Mouse (Mus musculus) v-Abl transformed pro-B cells (cell line): ENCODE results near the gene Rpl23.

Experiments
- in situ Hi-C, 2 experiments: fragments of 400-800 bp; cut with MboI; formaldehyde crosslinking; loops; one replicate each; pipeline ENCODE4 v1.15.1; 2025; ENCODE audit not compliant: unreplicated experiment in 2 of 2

The Rpl23 gene

DNA sequence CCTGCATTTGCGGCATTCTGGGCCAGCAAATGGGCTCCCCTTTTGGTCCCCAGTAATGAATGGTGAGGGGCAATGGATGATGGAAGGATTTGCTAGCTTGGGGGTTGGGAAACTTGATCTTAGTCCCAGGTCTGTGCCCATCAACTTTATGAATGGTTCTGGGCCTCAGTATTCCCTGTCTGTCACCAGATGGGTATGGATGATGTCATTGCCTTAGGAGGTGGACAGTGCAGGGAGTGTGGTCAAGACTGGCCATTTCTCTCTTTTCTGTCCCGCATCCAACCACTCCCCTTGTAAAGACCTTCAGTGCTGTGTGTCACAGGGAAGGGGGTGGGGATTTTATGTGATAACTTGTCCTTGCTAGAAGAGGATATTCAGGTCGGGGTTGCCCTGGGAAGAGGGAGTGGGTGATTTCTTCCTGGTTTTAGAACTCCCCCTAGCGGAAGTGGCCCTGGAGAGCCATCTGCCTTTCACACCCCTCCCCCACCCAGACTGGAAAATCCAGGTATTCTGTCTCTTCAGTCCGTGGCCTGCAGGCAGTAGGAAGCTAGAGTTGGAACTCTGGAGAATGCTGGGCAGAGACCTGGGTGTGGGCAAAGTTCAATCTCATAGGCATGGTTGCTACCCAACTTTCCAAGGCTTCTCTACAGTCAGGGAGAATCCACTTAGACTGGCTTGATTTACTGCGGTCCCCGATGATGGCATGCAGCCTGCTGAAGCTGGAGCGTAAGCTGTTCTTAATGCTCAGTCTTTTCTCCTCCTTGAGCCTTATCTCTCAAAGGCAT lies 19.4 kb upstream of the Rpl23 start:
- in situ Hi-C loops, result loop anchor here in 1 of 2 experiments (5.0 kb wide), 1 partner anchor 186 kb away; the partner anchor contains the start of gene Plxdc1

DNA sequence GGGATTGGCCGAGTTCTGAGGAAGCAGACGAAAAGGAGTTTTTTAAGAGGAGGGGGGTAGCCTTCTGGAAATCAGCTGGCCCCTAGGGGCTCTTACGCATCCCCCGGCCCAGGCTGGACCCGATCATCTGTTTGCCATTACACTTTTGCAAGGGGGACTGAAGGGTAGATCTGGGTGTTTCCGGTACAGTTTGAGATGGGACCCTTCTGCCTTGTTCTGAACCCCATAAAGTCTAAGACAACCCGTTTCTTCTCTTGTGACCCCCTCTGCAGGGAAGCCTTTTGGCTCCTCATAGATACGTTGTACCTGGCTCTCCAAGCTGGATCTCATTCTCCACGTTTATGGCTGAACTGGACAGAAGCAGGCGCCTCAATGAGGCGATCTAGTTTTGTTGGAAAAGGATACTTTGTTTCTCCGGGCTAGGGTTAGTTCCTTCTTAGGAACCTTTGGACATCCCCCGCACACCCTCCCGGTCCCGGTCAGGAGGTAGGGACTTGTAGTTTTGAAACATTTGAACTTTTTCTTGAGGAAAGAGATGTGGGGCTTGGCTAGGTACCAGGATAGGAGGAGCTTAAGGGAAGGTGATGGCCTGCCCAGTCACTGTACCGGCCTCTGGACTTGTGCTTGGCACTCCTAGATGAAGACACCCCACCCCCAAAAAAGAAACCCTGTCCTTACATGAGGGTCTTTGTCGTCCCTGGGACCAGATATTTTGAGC lies 18.6 kb upstream of the Rpl23 start:
- in situ Hi-C loops, result loop anchor here in 1 of 2 experiments (5.0 kb wide), 1 partner anchor 186 kb away; the partner anchor contains the start of gene Plxdc1

DNA sequence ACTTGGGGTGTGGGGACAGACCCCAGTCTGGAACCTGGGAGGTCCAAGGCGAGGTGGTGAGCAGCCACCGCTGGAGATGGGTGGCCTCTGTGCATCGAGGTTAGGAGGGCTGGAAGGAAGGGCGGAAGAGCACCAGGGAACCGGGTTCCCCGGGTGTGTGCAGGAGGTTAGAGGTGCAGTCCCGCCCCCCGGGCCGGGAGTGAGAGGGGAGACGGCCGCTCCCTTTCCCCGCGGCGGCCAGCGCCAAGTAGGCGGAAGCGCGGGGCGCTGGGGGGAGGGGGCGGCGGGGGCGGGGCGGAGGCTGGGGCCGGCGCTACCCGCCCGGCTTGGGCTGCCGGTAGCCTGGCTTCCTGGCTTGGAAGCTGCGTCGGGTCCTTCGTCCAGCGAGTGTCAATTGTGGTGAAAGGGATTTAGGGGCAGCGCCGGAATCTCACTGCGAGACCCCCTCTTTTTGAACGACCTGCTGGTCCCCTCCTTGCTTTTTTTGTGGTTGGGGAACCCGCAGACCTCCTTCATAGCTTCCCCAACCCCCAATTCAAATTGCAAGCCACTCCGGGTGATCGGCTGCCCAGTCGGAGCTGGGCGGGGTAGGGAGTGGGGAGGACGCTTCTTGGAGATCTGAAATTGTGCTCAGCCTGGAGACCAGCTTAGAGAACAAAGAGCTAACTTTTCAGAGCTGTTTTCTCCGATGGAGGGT lies 17.9 kb upstream of the Rpl23 start:
- in situ Hi-C loops, result loop anchor here (5.0 to 25.0 kb wide), 4 partner anchors 82 to 787 kb away; partner anchors contain the start of genes Fbxo47 (in 2 of the 2), Plxdc1 (in 2 of the 2), Lrrc3c (in 1 of the 2) and Ormdl3 (in 1 of the 2)

DNA sequence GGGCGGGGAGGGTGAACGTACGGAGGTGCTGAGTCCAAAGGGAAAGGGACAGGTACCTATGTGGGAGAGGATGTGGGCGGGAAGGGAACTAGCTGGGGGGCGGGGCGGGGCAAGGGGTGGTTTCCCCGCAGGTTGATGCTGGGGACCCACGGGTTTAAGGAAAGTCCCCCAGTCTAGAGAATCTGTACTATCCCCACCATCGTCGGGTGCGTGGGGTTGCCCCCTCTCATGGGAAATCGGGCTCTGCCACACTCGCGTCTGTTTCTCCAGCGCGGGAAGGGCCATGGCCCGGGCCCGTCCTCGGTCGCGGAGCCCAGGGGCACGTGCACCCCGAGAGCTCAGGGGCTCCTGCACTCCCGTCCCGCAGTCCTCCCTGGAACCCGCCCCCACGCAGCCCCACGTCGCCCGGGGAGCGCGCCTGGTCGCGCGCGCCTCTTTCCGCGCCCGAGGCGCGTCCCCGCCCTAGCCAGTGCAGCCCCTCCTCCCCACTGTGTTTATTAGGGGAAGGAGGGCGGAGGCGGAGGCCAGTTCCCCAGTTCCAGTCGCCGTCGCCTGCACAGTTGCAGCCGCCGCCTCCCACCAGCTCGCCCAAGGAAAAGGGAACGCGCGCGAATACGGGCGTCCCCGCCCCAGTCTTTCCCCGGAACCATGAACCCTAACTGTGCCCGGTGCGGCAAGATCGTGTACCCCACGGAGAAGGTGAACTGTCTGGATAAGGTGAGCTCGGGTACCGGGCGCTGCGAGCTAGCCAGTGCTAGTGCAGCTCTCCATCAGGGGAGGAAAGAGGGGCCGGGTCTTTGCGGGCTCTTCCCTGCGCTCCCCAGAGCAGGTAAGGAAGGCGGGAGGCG lies 17.1 kb upstream of the Rpl23 start:
- in situ Hi-C loops, result loop anchor here (5.0 to 25.0 kb wide), 4 partner anchors 83 to 788 kb away; partner anchors contain the start of genes Fbxo47 (in 2 of the 2), Lrrc3c (in 1 of the 2), Ormdl3 (in 1 of the 2) and Pcgf2 (in 1 of the 2)

DNA sequence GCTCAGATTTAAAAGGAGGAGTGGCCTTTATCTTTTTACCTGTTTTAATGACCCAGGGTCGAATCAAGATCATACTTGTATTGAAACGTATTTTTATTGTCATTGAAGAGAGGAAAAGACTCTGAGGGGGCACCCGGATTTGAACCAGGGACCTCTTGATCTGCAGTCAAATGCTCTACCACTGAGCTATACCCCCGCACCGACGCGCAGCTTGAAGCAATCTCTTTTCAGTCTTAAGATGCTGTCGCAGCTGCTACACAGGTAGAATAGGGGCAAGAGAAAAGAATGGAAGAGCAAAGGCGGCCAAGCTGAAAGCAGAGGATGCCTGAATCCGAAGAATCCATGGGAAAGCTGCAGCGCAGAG lies 16.5 kb upstream of the Rpl23 start, which contains the start of gene Lasp1:
Gene Lasp1 (plus strand): TSS at position 219 of the 364 bp plus-strand sequence.
- in situ Hi-C loops, result loop anchor here (5.0 to 25.0 kb wide), 4 partner anchors 84 to 789 kb away; partner anchors contain the start of genes Fbxo47 (in 2 of the 2), Lrrc3c (in 1 of the 2), Ormdl3 (in 1 of the 2) and Pcgf2 (in 1 of the 2)

DNA sequence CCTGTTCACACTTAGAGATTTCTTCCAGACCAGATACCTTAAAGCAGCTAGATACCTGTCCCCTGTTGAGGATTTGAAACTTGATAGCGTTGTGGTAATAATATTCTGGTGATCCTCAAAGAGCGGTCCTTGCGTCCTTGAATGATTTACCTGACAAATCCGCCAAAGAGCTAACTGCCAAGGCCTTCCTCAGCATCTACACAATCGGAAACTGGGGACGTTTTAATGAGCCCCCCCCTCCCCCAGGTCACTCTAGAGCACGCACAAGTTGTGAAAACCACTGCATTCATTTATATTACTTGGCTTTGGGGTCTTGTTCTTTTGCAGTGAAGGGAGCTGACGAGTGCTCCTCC lies 15.8 kb upstream of the Rpl23 start:
- in situ Hi-C loops, result loop anchor here (5.0 to 25.0 kb wide), 4 partner anchors 84 to 789 kb away; partner anchors contain the start of genes Fbxo47 (in 2 of the 2), Lrrc3c (in 1 of the 2), Ormdl3 (in 1 of the 2) and Pcgf2 (in 1 of the 2)

DNA sequence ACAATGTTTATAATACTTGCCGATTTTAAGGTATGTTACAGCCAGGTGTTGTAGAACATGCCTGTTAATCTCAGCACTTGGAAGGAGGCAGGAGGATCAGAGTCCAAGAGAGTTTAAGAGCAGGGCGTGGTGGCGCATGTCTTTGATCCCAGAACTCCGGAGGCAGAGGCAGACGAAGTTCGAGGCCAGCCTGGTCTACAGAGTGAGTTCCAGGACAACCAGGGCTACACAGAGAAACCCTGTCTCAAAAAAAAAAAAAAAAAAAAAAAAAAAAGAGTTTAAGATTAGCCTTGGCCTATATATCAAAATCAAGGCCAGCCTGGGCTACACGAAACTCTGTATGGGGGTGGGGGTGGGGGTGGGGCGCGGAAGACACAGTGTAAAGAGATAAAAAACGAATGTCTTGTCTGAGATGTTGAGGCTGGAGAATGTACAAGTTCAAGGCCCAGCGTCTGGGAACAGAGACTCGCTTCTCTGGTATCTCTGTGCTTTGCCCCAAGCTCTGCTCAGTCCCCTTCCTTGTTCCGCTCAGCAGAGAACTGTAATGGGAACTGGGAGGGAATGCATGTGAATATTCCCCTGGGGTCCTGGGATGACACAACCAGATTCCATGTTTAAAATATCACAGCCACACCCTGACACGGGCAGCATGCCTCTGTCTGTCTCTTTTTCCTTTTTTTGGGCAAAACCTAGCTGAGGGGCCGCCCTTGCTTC lies 15.3 kb upstream of the Rpl23 start:
- in situ Hi-C loops, result loop anchor here (5.0 to 25.0 kb wide), 4 partner anchors 85 to 790 kb away; partner anchors contain the start of genes Fbxo47 (in 2 of the 2), Lrrc3c (in 1 of the 2), Ormdl3 (in 1 of the 2) and Pcgf2 (in 1 of the 2)

DNA sequence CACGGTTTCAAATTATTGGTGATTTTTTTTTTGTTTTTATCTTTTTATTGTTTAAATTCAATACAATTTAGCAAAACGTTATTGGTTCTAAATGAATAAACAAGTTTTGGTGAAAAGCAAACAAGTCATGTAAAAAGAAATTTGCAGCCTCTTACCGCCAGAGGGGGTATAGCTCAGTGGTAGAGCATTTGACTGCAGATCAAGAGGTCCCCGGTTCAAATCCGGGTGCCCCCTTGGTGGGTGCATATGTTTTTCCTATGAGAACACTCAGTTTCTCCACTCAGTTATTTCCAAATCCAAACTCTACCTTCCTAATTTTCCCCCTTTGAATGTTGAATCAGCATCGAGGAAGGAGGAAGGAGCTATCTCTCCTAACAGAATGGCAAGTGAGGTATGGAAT lies 14.7 kb upstream of the Rpl23 start:
- in situ Hi-C loops, result loop anchor here (5.0 to 25.0 kb wide), 4 partner anchors 85 to 790 kb away; partner anchors contain the start of genes Fbxo47 (in 2 of the 2), Lrrc3c (in 1 of the 2), Ormdl3 (in 1 of the 2) and Pcgf2 (in 1 of the 2)

DNA sequence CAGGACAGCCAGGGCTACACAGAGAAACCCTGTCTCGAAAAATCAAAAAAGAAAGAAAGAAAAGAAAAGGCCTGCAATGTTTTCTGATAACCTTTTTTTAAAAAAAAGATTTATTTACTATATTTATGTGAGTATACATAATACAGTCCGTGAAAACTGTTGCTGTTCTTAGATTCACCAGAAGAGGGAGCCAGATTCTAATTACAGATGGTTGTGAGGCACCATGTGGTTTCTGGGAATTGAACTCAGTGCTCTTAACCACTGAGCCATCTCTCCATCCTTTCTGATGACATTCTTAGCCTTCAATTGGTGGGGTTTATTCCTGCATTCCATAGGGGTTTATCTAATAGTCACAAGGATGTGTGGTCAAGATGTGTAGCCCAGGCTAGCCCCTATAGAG lies 10.9 kb upstream of the Rpl23 start:
- in situ Hi-C loops, result loop anchor here in 1 of 2 experiments (25.0 kb wide), 1 partner anchor 794 kb away; the partner anchor contains the start of genes Lrrc3c and Ormdl3

DNA sequence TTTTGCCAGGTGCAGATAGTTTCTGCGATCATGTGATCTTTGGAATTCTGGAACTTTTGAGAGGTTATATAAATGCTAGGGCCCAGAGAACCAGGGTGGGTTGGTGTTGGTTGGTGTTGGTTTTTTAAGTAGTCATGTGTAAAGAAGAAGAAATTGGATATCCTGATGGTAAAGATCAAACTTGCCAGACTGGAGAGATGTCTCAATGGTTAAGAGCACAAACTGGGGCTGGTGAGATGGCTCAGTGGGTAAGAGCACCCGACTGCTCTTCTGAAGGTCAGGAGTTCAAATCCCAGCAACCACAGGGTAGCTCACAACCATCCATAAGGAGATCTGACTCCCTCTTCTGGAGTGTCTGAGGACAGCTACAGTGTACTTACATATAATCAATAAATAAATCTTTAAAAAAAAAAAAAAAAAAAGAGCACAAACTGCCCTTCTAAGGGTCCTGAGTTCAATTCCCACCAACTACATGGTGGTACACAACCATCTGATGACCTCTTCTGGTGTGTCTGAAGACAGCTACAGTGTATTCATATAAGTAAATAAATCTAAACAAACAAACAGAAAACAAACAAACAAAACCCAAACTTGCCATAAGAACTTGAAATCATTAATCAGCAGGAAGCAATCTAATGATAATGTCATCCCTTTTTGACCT lies 8.7 kb upstream of the Rpl23 start:
- in situ Hi-C loops, result loop anchor here in 1 of 2 experiments (25.0 kb wide), 1 partner anchor 796 kb away; the partner anchor contains the start of genes Lrrc3c and Ormdl3

DNA sequence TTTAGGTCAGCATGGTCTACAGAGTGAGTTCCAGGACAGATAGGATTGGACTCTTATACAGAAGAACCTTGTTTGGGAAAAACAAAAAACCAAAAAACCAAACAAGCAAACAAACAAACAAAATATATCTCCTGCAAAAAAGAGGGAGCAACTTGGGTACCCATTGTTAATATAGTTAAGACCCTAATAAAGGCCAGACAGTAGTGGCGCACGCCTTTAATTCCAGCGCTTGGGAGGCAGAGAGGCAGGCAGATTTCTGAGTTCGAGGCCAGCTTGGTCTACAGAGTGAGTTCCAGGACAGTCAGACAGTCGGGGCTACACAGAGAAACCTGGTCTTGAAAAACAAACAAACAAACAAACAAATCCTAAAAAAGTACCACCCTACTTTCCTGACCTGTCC lies 7.5 kb upstream of the Rpl23 start:
- in situ Hi-C loops, result loop anchor here in 1 of 2 experiments (25.0 kb wide), 1 partner anchor 798 kb away; the partner anchor contains the start of genes Lrrc3c and Ormdl3

DNA sequence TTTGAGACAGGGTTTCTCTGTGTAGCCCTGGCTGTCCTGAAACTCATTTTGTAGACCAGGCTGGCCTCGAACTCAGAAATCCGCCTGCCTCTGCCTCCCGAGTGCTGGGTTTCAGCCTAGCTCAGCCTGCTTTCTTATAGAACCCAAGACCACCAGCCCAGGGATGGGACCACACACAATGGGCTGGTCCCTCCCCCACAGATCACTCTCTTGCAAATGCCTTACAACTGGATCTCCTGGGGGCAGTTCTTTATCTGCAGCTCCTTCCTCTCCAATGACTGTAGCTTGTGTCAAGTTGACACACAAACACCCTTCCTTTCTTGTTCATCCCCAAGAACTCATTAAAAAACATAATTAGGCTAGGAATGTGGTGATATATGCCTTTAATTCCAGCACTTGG lies 5.7 kb upstream of the Rpl23 start:
- in situ Hi-C loops, result loop anchor here in 1 of 2 experiments (25.0 kb wide), 1 partner anchor 799 kb away; the partner anchor contains the start of genes Lrrc3c and Ormdl3

DNA sequence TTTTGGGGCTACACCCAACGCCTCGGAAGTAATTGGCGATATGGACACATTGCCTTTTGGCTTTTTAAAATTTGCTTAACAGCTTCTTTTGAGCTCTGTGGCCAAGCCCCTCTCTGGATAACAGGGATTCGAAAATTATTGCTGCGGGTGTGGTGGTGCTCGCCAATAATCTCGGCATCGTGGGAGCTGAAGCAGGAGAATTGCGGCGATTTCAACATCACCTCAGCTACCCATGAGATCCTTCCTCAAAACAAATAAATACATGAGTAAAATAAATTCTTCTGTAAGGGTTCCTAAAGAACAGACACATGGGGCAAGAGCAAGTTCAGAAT lies 293 bp upstream of the Rpl23 start:
- in situ Hi-C loops, result loop anchor here in 1 of 2 experiments (25.0 kb wide), 1 partner anchor 805 kb away; the partner anchor contains the start of genes Lrrc3c and Ormdl3

DNA sequence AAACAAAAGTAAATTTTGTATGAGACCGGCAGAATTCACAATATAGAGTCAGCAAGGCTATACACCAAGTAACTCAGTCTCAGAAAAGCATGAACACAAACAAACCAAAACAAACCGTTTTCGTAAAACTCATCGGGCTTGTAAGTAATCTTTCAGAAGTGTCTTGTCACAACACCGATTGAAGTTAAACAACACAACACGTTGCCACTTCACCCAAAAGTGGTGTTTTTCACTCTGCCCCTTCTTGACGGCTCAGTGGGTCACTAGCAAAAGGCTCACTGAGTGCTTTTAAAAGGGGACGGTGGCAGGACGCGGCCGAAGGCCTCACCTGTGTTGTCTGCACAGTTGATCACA lies 782 bp downstream of the Rpl23 start:
- in situ Hi-C loops, result loop anchor here in 1 of 2 experiments (25.0 kb wide), 1 partner anchor 806 kb away; the partner anchor contains the start of genes Lrrc3c and Ormdl3

DNA sequence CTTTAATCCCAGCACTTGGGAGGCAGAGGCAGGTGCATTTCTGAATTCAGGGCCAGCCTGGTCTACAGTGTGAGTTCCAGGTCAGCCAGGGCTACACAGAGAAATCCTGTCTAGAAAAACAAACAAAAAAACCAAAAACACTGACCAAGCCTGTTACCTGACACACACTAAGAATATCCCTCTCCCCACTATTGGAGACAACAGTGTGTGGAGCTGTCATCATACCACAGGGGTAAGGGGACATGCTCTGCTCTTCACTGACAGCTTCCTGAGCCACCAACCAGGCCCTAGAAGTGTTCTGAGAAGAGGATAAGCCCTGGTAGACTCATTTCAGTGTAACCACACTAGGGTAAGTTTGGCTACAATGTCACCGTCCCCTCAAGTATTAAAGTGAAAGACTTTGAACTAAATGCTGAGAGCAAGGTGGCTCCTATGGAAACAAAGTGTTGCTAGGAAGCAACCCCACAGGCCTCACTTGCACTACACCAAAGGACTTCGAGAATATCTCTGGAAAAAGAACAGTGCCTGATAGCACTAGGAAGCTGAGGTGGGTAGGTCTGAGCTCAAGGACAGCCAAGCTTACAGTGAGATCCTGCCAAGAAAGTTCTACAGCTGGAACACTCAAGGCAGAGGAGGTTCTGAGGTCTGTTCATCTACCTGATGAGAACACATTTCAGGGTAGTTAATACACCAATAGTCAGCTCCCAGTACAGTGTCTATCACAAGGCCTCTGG lies 2.1 kb downstream of the Rpl23 start:
- in situ Hi-C loops, result loop anchor here in 1 of 2 experiments (25.0 kb wide), 1 partner anchor 807 kb away; the partner anchor contains the start of genes Lrrc3c and Ormdl3

DNA sequence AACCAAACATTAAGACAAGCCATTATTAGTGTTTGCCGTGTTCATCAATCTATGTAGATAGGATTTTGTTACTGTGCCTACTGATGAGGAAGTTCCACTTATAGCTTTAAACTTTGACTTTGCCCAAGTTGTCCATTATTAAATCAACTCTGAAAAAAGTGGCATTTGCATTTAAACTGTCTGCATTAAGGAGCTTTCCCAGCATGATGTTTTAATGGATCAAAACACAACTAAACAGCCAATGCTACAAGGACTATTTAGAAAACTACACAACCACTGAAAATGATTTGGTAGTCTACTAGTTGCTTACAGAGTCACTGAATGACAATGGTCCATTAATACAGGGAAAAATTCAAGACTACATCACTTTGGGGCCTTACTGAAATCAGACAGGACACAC lies 3.3 kb downstream of the Rpl23 start:
- in situ Hi-C loops, result loop anchor here in 1 of 2 experiments (25.0 kb wide), 1 partner anchor 808 kb away; the partner anchor contains the start of genes Lrrc3c and Ormdl3

DNA sequence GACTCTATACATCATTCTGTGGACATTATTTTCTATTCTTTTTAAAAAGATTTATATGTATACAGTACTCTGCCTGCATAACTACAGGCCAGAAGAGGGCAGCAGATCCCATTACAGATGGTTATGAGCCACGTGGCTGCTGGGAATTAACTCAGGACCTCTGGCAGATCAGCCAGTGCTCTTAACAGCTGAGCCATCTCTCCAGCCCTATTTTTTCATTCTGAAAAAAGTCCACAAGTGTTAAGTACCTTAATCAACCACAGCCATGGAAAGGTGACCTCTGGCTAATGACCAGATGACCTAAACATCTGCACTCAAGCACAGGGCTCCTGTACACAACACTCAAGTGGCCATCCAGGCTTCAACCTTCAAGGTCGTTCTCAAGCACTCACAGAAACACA lies 5.1 kb downstream of the Rpl23 start:
- in situ Hi-C loops, result loop anchor here in 1 of 2 experiments (25.0 kb wide), 1 partner anchor 810 kb away; the partner anchor contains the start of genes Lrrc3c and Ormdl3
